Mouse (Mus musculus) megakaryocyte, embryonic 14.5 days (primary cell): ENCODE measurements around the gene Arhgap15.

Experiments used
- FLI1 ChIP-seq: IDR thresholded peaks from 2 replicates; pipeline ENCODE4 v1.6.1; 2012; ENCODE audit warnings: low read length, inconsistent platforms, mixed read lengths
- GATA1 ChIP-seq: IDR thresholded peaks from 3 replicates; pipeline ENCODE4 v1.6.1; 2012; ENCODE audit warnings: mixed read lengths, low read length, inconsistent platforms, borderline replicate concordance

DNA sequence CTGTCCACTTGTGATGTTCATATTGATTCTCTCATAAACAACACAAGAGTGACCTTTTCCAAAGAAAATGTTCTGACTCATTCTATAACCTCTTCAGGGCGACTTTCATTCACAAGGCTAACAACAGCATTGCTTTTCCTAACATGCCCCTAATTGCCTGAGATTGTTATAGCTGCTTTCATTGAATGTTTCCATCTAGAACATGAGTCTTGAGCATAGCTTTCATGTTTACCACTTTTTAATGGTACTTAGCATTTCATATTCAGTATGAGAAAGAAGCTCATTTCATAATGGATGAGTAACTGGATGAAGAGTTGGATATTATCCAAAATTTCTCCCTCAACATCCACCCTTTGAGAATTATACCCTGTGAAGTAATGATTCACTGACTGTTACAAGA lies 403.7 kb downstream of the Arhgap15 start:
- TF ChIP-seq GATA1 (no peak), FLI1 (no peak)
